Mouse (Mus musculus): ENCODE measurements around the gene Aagab. TPM values are rescaled to one million over a fixed set of nuclear protein-coding genes. Genes with fewer than 3 reads are reported as not detected.

The Aagab gene
- polyA plus RNA-seq, 1 experiment, result 18.6 TPM

DNA sequence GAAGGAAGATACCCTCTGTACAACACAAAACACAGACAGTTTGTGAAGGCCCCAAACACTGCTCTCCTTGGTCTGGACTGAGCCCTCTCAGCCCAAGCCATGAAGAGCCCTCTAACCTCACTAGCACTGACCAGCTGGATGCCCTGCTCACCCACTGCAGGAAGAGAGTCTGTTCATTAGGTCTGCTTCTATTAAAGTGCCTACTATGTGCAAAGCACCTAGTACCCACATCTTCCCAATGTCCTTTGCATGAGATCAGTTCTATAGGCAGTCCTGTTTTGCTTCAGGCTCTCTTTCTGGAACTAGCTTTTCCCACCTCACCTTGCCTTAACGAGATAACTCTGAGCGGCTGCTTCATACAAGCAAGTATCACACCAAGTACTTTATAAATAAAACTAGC, 80.5 kb downstream of the Aagab start:
- H3K4me1 ChIP-seq (ENCODE audit: control insufficient read depth, insufficient read depth, insufficient read length, low read length), result peaks cover 21% of the 10 kb centered on the region
- no peak overlapping the region for H3K4me3 ChIP-seq (ENCODE audit: low read depth, low read length)
- 87% methylated on average over 2 of the region's 2 CpGs for WGBS
- no peaks in the 10 kb centered on the region for H3K36me3 ChIP-seq (ENCODE audit: control insufficient read depth, insufficient read depth, low read length)
- TF ChIP-seq POLR2A (IDR thresholded peaks at IDR 0.05; ENCODE audit: low read depth, low read length) (no peak), CTCF (IDR thresholded peaks at IDR 0.05; ENCODE audit: extremely low read depth, insufficient read length, insufficient replicate concordance, low read depth, low read length) (no peak)
- H3K27ac ChIP-seq (ENCODE audit: insufficient read depth, low read depth, low read length), result no peak overlapping the region
- no peaks in the 10 kb centered on the region for H3K27me3 ChIP-seq (ENCODE audit: control insufficient read depth, insufficient read depth, low read length)

GRCm38 (mm10) chr9:63684277-63684676, 81.8 kb downstream of the Aagab start:
- H3K27ac ChIP-seq (ENCODE audit: insufficient read depth, low read depth, low read length), result no peak overlapping the region
- TF ChIP-seq POLR2A (IDR thresholded peaks at IDR 0.05; ENCODE audit: low read depth, low read length), result no peak
- H3K27me3 ChIP-seq (ENCODE audit: control insufficient read depth, insufficient read depth, low read length), result no peaks in the 10 kb centered on the region
- H3K36me3 ChIP-seq (ENCODE audit: control insufficient read depth, insufficient read depth, low read length), result no peaks in the 10 kb centered on the region
- peaks cover 17% of the 10 kb centered on the region for H3K4me1 ChIP-seq (ENCODE audit: control insufficient read depth, insufficient read depth, insufficient read length, low read length)
- no peak overlapping the region for H3K4me3 ChIP-seq (ENCODE audit: low read depth, low read length)
- 85% methylated on average over 6 of the region's 6 CpGs for WGBS

- Histone ChIP-seq H3K27ac (ENCODE audit: insufficient read depth, low read depth, low read length) (no peak overlapping the region), H3K36me3 (ENCODE audit: control insufficient read depth, insufficient read depth, low read length) (no peaks in the 10 kb centered on the region), H3K4me1 (ENCODE audit: control insufficient read depth, insufficient read depth, insufficient read length, low read length) (peaks cover 17% of the 10 kb centered on the region), H3K4me3 (ENCODE audit: low read depth, low read length) (no peak overlapping the region), H3K27me3 (ENCODE audit: control insufficient read depth, insufficient read depth, low read length) (no peaks in the 10 kb centered on the region)
- TF ChIP-seq CTCF (IDR thresholded peaks at IDR 0.05; ENCODE audit: extremely low read depth, insufficient read length, insufficient replicate concordance, low read depth, low read length) (no peak), POLR2A (IDR thresholded peaks at IDR 0.05; ENCODE audit: low read depth, low read length) (no peak)
- WGBS, result 93% methylated on average over 5 of the region's 5 CpGs
Measured at GRCm38 (mm10) chr9:63685352-63685751, 82.9 kb downstream of the Aagab start.

DNA sequence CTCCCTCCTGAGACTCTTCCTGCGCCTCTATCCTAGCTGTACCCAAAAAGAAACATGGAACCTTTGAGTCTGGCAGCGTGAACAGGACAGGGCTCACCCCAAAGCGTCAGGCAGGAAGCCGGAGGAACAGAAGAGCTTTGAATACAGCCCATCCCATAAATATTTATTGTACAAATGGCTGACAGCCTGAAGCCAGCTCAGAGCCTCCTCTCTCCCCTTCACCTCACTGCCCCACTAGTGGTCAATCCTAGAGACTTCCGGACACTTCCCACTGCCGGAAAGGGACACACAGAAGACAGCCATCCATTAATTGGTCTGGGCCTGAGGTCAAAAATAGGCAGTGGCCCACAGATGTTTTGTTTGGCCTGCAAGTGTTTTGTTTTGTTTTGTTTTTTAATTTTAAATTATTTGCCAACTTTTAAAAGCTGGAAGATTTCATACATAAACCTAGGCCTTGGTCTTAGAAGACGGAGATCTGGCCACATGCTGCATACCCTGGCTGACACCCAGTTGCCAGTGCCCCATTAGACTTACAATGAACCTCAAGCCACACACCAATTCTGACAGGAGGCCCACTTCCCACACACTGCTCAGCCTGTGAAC, 85.1 kb downstream of the Aagab start:
- H3K27ac ChIP-seq (ENCODE audit: insufficient read depth, low read depth, low read length), result no peak overlapping the region
- H3K4me3 ChIP-seq (ENCODE audit: low read depth, low read length), result no peak overlapping the region
- WGBS, result 71% methylated on average over 7 of the region's 7 CpGs
- H3K27me3 ChIP-seq (ENCODE audit: control insufficient read depth, insufficient read depth, low read length), result no peaks in the 10 kb centered on the region
- H3K4me1 ChIP-seq (ENCODE audit: control insufficient read depth, insufficient read depth, insufficient read length, low read length), result peaks cover 4% of the 10 kb centered on the region
- H3K36me3 ChIP-seq (ENCODE audit: control insufficient read depth, insufficient read depth, low read length), result no peaks in the 10 kb centered on the region
- TF ChIP-seq CTCF (IDR thresholded peaks at IDR 0.05; ENCODE audit: extremely low read depth, insufficient read length, insufficient replicate concordance, low read depth, low read length), result no peak
- TF ChIP-seq POLR2A (IDR thresholded peaks at IDR 0.05; ENCODE audit: low read depth, low read length), result no peak

GRCm38 (mm10) chr9:63690511-63690910, 88.1 kb downstream of the Aagab start:
- no peaks in the 10 kb centered on the region for H3K27me3 ChIP-seq (ENCODE audit: control insufficient read depth, insufficient read depth, low read length)
- 89% methylated on average over 1 of the region's 1 CpGs for WGBS
- no peak overlapping the region for H3K27ac ChIP-seq (ENCODE audit: insufficient read depth, low read depth, low read length)
- TF ChIP-seq CTCF (IDR thresholded peaks at IDR 0.05; ENCODE audit: extremely low read depth, insufficient read length, insufficient replicate concordance, low read depth, low read length), result no peak
- TF ChIP-seq POLR2A (IDR thresholded peaks at IDR 0.05; ENCODE audit: low read depth, low read length), result no peak
- H3K36me3 ChIP-seq (ENCODE audit: control insufficient read depth, insufficient read depth, low read length), result no peaks in the 10 kb centered on the region
- H3K4me1 ChIP-seq (ENCODE audit: control insufficient read depth, insufficient read depth, insufficient read length, low read length), result no peaks in the 10 kb centered on the region
- no peak overlapping the region for H3K4me3 ChIP-seq (ENCODE audit: low read depth, low read length)

DNA sequence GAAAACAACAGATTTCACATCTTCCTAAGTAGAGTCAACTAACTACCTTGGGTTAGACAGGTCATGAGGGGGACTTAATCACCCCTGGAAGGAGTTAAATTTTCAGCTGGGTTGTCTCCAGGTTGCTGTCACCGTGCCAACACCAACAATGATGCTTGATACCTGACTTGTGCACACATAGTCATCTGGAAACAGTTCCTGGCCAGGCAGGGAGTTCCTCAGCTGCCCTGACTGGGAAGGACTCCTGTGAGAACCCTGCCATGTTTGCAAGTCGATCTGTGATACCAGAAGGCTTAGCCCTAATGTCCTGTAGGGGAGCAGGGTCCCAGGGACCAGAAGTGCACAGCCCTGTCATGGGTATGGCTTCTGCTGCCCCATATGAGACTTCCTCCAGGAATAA, 89.5 kb downstream of the Aagab start:
- Histone ChIP-seq H3K4me3 (ENCODE audit: low read depth, low read length) (no peak overlapping the region), H3K27me3 (ENCODE audit: control insufficient read depth, insufficient read depth, low read length) (no peaks in the 10 kb centered on the region), H3K36me3 (ENCODE audit: control insufficient read depth, insufficient read depth, low read length) (no peaks in the 10 kb centered on the region), H3K4me1 (ENCODE audit: control insufficient read depth, insufficient read depth, insufficient read length, low read length) (no peaks in the 10 kb centered on the region), H3K27ac (ENCODE audit: insufficient read depth, low read depth, low read length) (no peak overlapping the region)
- TF ChIP-seq CTCF (IDR thresholded peaks at IDR 0.05; ENCODE audit: extremely low read depth, insufficient read length, insufficient replicate concordance, low read depth, low read length) (no peak), POLR2A (IDR thresholded peaks at IDR 0.05; ENCODE audit: low read depth, low read length) (no peak)
- 17% methylated on average over 2 of the region's 2 CpGs for WGBS

Other genes starting within 250 kb of the Aagab start
- 11.8 and 26.7 TPM in 2 replicates for gene Map2k5, start 224.8 kb upstream of the Aagab start, polyA plus RNA-seq (2012; rRNA removed)
- 66.4 and 110 TPM in 2 replicates for gene 2300009A05Rik, start 203.4 kb upstream of the Aagab start, polyA plus RNA-seq (2012; rRNA removed)
- not detected in 2 replicates for gene Iqch, start 167 bp upstream of the Aagab start, polyA plus RNA-seq (2012; rRNA removed)
- 13.9 and 21.6 TPM in 2 replicates for gene Smad3, start 155.3 kb downstream of the Aagab start, polyA plus RNA-seq (2012; rRNA removed)

Data from small intestine, adult 2 months (tissue).